Mouse (Mus musculus) thymus, adult 2 months (tissue): ENCODE results near the gene Gnmt. TPM values are rescaled to one million over a fixed set of nuclear protein-coding genes. Genes with fewer than 3 reads are reported as not detected.

Experiments
- DNase-seq: peaks from one replicate; pipeline ENCODE4 v3.0.0; 2021
- H3K27ac ChIP-seq: fragments of 200-500 bp; 2 replicates; pipeline ENCODE4 v1.5.1; 2012; ENCODE audit warnings: low read length, control low read depth; ENCODE audit not compliant: control insufficient read depth, insufficient read depth
- H3K27me3 ChIP-seq: fragments of 200-500 bp; 2 replicates; pipeline ENCODE4 v1.6.1; 2012; ENCODE audit warnings: mild to moderate bottlenecking, low read length, moderate library complexity, mixed read lengths; ENCODE audit not compliant: control insufficient read depth, insufficient read depth
- H3K36me3 ChIP-seq: fragments of 200-500 bp; 2 replicates; pipeline ENCODE4 v1.6.1; 2012; ENCODE audit warnings: mild to moderate bottlenecking, low read length, moderate library complexity; ENCODE audit not compliant: control insufficient read depth, insufficient read depth
- H3K4me1 ChIP-seq: fragments of 200-500 bp; replicated peaks from 2 replicates; pipeline ENCODE4 v1.6.1; 2012; ENCODE audit warnings: low read length; ENCODE audit not compliant: control insufficient read depth, insufficient read depth
- H3K4me3 ChIP-seq: fragments of 200-500 bp; 2 replicates; pipeline ENCODE4 v1.5.1; 2012; ENCODE audit warnings: mild to moderate bottlenecking, low read length, control low read depth, moderate library complexity; ENCODE audit not compliant: control insufficient read depth, insufficient read depth
- CTCF ChIP-seq: fragments of 200-500 bp; IDR thresholded peaks from 2 replicates; pipeline ENCODE4 v1.5.1; 2012; ENCODE audit warnings: mild to moderate bottlenecking, control low read depth, low read length, moderate library complexity, borderline replicate concordance; ENCODE audit not compliant: control insufficient read depth, poor library complexity, insufficient read depth; ENCODE audit errors: extremely low read depth
- POLR2A ChIP-seq: fragments of 200-500 bp; IDR thresholded peaks from 2 replicates; pipeline ENCODE4 v1.6.1; 2012; ENCODE audit warnings: mild to moderate bottlenecking, low read length, control low read depth, moderate library complexity; ENCODE audit not compliant: control insufficient read depth, poor library complexity, insufficient read depth; ENCODE audit errors: extremely low read depth
- WGBS: fragments of 180-500 bp; shearing (Covaris S2); methylation state at CpG from one replicate; pipeline ENCODE4 v1.1.7; 2018; 5-methylcytosine and 5-hydroxymethylcytosine counted together
- polyA plus RNA-seq: library from polyadenylated mRNA; depleted of rRNA; stranded (reverse); fragments of >200 nt; gene quantifications from 2 replicates; pipeline ENCODE4 v1.2.3, GENCODE M21; 2012

Gnmt gene
- polyA plus RNA-seq, 1 experiment, result 4.4 TPM

DNA sequence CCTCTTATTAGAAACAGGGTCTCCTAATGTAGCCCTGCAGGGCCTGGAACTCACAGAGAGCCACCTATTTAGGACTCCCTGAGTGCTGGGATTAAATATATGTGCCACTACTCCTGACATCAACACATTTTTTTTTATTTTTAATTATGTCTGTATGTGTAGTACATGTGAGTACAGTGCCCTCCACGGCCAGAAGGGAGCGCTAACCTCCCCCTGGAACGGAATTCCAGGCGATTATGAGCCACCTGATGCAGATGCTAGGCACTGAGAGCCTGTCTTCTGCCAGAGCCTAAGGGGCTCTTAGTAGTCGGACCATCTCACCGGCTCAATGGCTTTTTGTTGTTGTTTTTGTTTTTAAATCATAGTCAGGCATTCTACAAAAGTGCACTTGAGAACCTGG, 947 bp downstream of the Gnmt start:
- peaks cover 2% of the 10 kb centered on the region; the same call in 1 of the 2 replicates for H3K4me1 ChIP-seq
- no peaks in the 10 kb centered on the region for H3K36me3 ChIP-seq
- H3K27me3 ChIP-seq, result no peaks in the 10 kb centered on the region
- DNase-seq, result peak; percentile 28
- H3K27ac ChIP-seq, result no peak overlapping the region
- TF ChIP-seq CTCF (no peak), POLR2A (no peak)
- 61% methylated on average over 6 of the region's 6 CpGs for WGBS
- H3K4me3 ChIP-seq, result no peak overlapping the region

DNA sequence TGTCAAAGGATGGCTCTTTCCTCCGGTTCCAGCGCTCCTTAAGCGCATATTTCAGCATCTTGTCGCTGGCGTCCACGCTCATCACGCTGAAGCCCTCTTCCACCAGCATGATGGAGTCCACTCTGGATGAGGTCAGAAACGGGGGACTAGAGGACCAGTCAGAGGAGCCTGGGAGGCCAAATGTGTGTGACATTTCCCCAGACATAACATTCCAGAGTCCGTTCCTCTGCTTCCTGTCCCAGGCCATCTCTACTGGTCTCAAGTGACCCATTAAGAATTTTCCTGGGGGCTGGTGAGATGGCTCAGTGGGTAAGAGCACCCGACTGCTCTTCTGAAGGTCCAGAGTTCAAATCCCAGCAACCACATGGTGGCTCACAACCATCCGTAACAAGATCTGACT, 1.7 kb downstream of the Gnmt start:
- Histone ChIP-seq H3K27ac (no peak overlapping the region), H3K36me3 (no peaks in the 10 kb centered on the region), H3K4me3 (no peak overlapping the region), H3K27me3 (no peaks in the 10 kb centered on the region), H3K4me1 (peaks cover 7% of the 10 kb centered on the region; the same call in 1 of the 2 replicates)
- no peak for DNase-seq
- no peak for TF ChIP-seq POLR2A
- TF ChIP-seq CTCF, result no peak
- WGBS, result 97% methylated on average over 11 of the region's 11 CpGs

DNA sequence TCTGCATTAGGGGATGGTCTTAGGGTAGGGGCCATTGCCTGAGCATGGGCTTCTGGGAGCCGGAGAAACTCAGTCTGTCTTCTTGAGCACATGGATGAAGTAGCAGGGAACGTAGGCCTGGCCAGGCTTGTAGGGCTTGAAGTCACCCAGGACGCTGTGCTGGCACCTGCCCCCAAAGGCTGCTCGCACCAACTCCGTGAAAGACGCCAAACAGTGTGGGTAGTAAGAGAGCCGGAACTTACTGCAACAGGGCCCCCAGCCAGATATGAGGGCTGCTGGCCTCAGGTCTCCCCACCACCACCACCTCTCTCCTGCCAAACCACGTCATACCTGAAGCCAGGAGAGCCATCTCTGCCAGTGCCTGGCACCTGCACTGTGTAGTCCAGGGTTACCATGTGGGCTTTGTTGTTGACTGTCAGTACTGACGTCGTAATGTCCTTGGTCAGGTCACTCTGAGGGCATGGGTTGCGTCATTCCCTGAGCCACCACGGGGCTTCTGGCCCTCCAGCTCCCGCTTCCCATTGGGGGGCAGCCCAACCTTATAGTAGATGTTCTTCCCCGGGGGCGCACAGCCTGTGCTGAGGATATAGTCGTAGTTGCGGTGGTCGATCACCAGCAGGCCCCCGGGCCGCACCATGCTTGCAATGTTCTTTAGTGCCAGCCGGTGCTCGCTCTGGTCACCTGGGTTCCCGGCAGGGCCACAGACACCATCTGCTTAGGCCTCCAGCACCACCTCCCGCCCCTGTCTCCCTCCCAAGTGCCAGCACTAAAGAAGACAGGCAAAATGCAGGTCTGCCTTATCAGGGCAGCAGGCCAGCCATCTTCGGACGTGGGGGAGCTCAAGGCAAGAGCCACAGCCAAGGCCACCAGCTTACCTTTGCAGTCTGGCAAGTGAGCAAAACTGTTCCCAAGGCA, 3.0 kb downstream of the Gnmt start:
- no peak for TF ChIP-seq POLR2A
- no peak for TF ChIP-seq CTCF
- Histone ChIP-seq H3K27me3 (no peaks in the 10 kb centered on the region), H3K4me1 (peaks cover 9% of the 10 kb centered on the region; the same call in 1 of the 2 replicates), H3K4me3 (no peak overlapping the region), H3K36me3 (peaks cover 5% of the 10 kb centered on the region; the same call in 1 of the 2 replicates), H3K27ac (no peak overlapping the region)
- DNase-seq, result no peak
- 96% methylated on average over 26 of the region's 26 CpGs for WGBS

DNA sequence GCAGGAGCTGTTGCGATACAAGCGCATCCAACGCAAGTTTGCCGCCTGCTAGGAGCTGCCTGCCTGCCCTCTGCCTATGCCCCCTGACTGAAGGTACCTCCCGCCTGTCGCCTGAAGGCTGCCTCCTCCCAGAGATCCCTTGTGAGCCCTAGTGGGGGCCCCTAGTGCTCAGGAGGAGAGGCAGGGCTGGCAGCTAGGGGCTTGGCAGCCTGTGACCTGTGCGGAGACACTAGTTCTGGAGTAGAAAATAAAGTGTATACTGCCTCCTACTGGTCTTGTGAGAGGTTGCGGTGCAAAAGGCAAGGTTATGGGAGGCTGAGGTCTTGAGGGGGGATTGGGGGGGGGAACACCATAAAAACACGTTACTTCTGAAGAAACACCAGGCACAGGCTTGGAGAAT, 3.7 kb downstream of the Gnmt start:
- Histone ChIP-seq H3K27ac (no peak overlapping the region), H3K4me3 (no peak overlapping the region), H3K36me3 (peaks cover 5% of the 10 kb centered on the region; the same call in 1 of the 2 replicates), H3K4me1 (peaks cover 9% of the 10 kb centered on the region; the same call in 1 of the 2 replicates), H3K27me3 (no peaks in the 10 kb centered on the region)
- 85% methylated on average over 9 of the region's 9 CpGs for WGBS
- TF ChIP-seq CTCF, result no peak; the same call in 1 of the 2 replicates
- no peak for TF ChIP-seq POLR2A
- peak; percentile 41 for DNase-seq

DNA sequence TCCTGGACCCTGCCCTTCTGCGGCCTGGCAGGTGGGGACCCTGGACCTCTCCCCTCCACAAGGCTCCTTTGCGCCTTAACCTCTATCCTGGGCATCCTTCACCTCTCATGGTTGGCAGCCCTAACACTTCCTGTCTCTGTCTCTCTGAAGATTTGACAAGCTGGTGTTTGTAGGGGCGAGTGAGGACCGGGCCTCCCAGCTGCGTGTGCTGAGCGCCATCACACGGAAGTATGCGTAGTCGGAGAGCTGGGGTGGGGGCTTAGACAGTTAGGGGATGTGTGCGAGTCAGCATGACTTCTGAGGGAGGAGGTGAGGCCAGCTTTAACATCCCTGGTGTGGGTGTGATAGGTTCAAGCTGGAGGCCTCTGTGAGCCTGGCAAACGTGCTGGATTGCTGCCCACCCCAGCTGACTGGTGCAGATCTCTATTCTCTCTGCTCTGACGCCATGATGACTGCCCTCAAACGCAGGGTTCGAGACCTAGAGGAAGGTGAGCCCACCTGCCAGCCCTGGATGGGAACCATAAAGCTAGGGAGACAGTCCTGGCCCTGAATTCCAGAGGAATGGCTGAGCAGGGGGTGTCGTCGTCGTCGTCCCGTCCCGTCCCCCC, 4.4 kb downstream of the Gnmt start:
- no peaks in the 10 kb centered on the region for H3K27me3 ChIP-seq
- H3K36me3 ChIP-seq, result peaks cover 5% of the 10 kb centered on the region; the same call in 1 of the 2 replicates
- WGBS, result 89% methylated on average over 20 of the region's 20 CpGs
- no peak overlapping the region for H3K4me3 ChIP-seq
- no peak for TF ChIP-seq POLR2A
- no peak for TF ChIP-seq CTCF
- DNase-seq, result no peak
- H3K27ac ChIP-seq, result no peak overlapping the region
- H3K4me1 ChIP-seq, result peaks cover 9% of the 10 kb centered on the region; the same call in 1 of the 2 replicates

DNA sequence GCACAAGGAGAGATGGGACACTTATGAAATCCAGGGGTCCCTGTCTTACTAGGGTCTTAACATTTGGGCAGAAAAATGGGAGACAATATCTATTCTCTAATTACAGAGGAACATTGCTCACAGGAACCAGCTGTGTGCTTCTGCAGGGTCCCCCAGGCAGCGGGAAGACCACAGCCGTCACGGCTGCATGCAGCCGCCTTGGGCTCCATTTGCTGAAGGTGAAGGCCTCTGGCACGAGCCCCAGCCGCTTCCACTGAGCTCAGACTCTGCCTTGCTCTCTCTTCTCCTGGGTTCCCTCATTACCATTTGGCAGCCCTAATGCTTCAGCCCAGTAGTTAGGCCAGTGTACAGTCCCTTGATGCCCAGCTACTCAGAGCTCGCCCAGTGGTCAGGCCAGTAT, 7.9 kb downstream of the Gnmt start:
- Histone ChIP-seq H3K27ac (no peak overlapping the region), H3K27me3 (no peaks in the 10 kb centered on the region), H3K36me3 (peaks cover 5% of the 10 kb centered on the region; the same call in 1 of the 2 replicates), H3K4me3 (no peak overlapping the region), H3K4me1 (peaks cover 9% of the 10 kb centered on the region; the same call in 1 of the 2 replicates)
- 87% methylated on average over 7 of the region's 7 CpGs for WGBS
- no peak for DNase-seq
- TF ChIP-seq POLR2A, result no peak
- no peak for TF ChIP-seq CTCF
